Mouse (Mus musculus) kidney, adult 2 months (tissue): ENCODE measurements around the gene Ranbp3l. TPM values are rescaled to one million over a fixed set of nuclear protein-coding genes. Genes with fewer than 3 reads are reported as not detected.

ENCODE experiments used
- DNase-seq: peaks from one replicate; pipeline ENCODE4 v3.0.0; 2021
- H3K27ac ChIP-seq: fragments of 200-500 bp; 2 replicates; pipeline ENCODE4 v1.5.1; 2012; ENCODE audit warnings: low read depth, low read length, control low read depth, inconsistent platforms; ENCODE audit not compliant: insufficient read depth
- H3K27me3 ChIP-seq: fragments of 200-500 bp; replicated peaks from 2 replicates; pipeline ENCODE4 v1.6.1; 2012; ENCODE audit warnings: mild to moderate bottlenecking, moderate library complexity, low read length, inconsistent platforms; ENCODE audit not compliant: control insufficient read depth, insufficient read depth
- H3K36me3 ChIP-seq: fragments of 200-500 bp; 2 replicates; pipeline ENCODE4 v1.6.1; 2012; ENCODE audit warnings: mild to moderate bottlenecking, moderate library complexity, low read length, inconsistent platforms; ENCODE audit not compliant: control insufficient read depth, insufficient read depth
- H3K4me1 ChIP-seq: fragments of 200-500 bp; 2 replicates; pipeline ENCODE4 v1.6.1; 2011; ENCODE audit warnings: low read length; ENCODE audit not compliant: control insufficient read depth, insufficient read depth
- H3K4me3 ChIP-seq: fragments of 200-500 bp; 2 replicates; pipeline ENCODE4 v1.5.1; 2011; ENCODE audit warnings: mild to moderate bottlenecking, low read depth, low read length, control low read depth; ENCODE audit not compliant: insufficient read depth
- CTCF ChIP-seq: fragments of 200-500 bp; conservative IDR thresholded peaks from 2 replicates; pipeline ENCODE4 v1.5.1; 2011; ENCODE audit warnings: low read depth, mild to moderate bottlenecking, control low read depth, low read length, moderate library complexity, mixed read lengths; ENCODE audit not compliant: insufficient read depth, insufficient read length
- POLR2A ChIP-seq: fragments of 200-500 bp; IDR thresholded peaks from one replicate; pipeline ENCODE4 v1.6.1; 2011; ENCODE audit warnings: low read depth, low read length, control low read depth
- WGBS: fragments of 180-500 bp; shearing (Covaris S2); methylation state at CpG from one replicate; pipeline ENCODE4 v1.1.7; 2018; 5-methylcytosine and 5-hydroxymethylcytosine counted together
- polyA plus RNA-seq: library from polyadenylated mRNA; depleted of rRNA; stranded (reverse); fragments of >200 nt; gene quantifications from 2 replicates; pipeline ENCODE4 v1.2.3, GENCODE M21; 2012

Ranbp3l gene
- polyA plus RNA-seq, 1 experiment: 26.1 TPM

- H3K4me1 ChIP-seq: peaks cover 5% of the 10 kb centered on the region
- TF ChIP-seq POLR2A (no peak), CTCF (no peak)
- peaks cover 1% of the 10 kb centered on the region for H3K36me3 ChIP-seq
- no peak overlapping the region for H3K4me3 ChIP-seq
- 93% methylated on average over 17 of the region's 17 CpGs for WGBS
- H3K27me3 ChIP-seq: no peaks in the 10 kb centered on the region
- no peak overlapping the region for H3K27ac ChIP-seq
- DNase-seq: no peak
Measured at GRCm38 (mm10) chr15:9087895-9088682, 120.3 kb downstream of the Ranbp3l start.

- Histone ChIP-seq H3K4me3 (no peak overlapping the region), H3K36me3 (peaks cover 3% of the 10 kb centered on the region), H3K27me3 (no peaks in the 10 kb centered on the region), H3K27ac (no peak overlapping the region), H3K4me1 (peaks cover 5% of the 10 kb centered on the region)
- 71% methylated on average over 8 of the region's 8 CpGs for WGBS
- DNase-seq: no peak
- TF ChIP-seq CTCF: no peak
- TF ChIP-seq POLR2A: no peak
Measured at GRCm38 (mm10) chr15:9088683-9089072, 120.9 kb downstream of the Ranbp3l start.

- TF ChIP-seq POLR2A (no peak), CTCF (no peak)
Measured at GRCm38 (mm10) chr15:9089136-9089720, 121.5 kb downstream of the Ranbp3l start.

GRCm38 (mm10) chr15:9090662-9091061, 122.9 kb downstream of the Ranbp3l start:
- Histone ChIP-seq H3K27me3 (no peaks in the 10 kb centered on the region), H3K27ac (no peak overlapping the region), H3K36me3 (peaks cover 3% of the 10 kb centered on the region), H3K4me1 (no peaks in the 10 kb centered on the region), H3K4me3 (no peak overlapping the region)
- TF ChIP-seq CTCF (no peak), POLR2A (no peak)
- WGBS: 93% methylated on average over 5 of the region's 5 CpGs
- no peak for DNase-seq

More at GRCm38 (mm10) chr15:9089136-9089720, 121.5 kb downstream of the Ranbp3l start:
- Histone ChIP-seq H3K4me1 (peaks cover 5% of the 10 kb centered on the region), H3K27ac (no peak overlapping the region), H3K4me3 (no peak overlapping the region), H3K27me3 (no peaks in the 10 kb centered on the region), H3K36me3 (peaks cover 3% of the 10 kb centered on the region)
- 11% methylated on average over 2 of the region's 2 CpGs for WGBS
- DNase-seq: no peak

GRCm38 (mm10) chr15:9093598-9094365, 126.0 kb downstream of the Ranbp3l start:
- H3K4me3 ChIP-seq: no peak overlapping the region

GRCm38 (mm10) chr15:9094366-9094750, 126.6 kb downstream of the Ranbp3l start:
- no peaks in the 10 kb centered on the region for H3K4me1 ChIP-seq
- 48% methylated on average over 13 of the region's 13 CpGs for WGBS
- H3K4me3 ChIP-seq: no peak overlapping the region
- no peak for TF ChIP-seq CTCF
- no peak for TF ChIP-seq POLR2A
- DNase-seq: no peak
- H3K27ac ChIP-seq: no peak overlapping the region
- peaks cover 3% of the 10 kb centered on the region; the same call in 1 of the 2 replicates for H3K36me3 ChIP-seq
- H3K27me3 ChIP-seq: no peaks in the 10 kb centered on the region

More at GRCm38 (mm10) chr15:9093598-9094365, 126.0 kb downstream of the Ranbp3l start:
- DNase-seq: no peak
- Histone ChIP-seq H3K36me3 (peaks cover 3% of the 10 kb centered on the region; the same call in 1 of the 2 replicates), H3K27ac (no peak overlapping the region), H3K4me1 (no peaks in the 10 kb centered on the region), H3K27me3 (no peaks in the 10 kb centered on the region)
- TF ChIP-seq POLR2A (no peak), CTCF (no peak)
- 79% methylated on average over 11 of the region's 11 CpGs for WGBS

GRCm38 (mm10) chr15:9096865-9097264, 129.1 kb downstream of the Ranbp3l start:
- no peaks in the 10 kb centered on the region for H3K4me1 ChIP-seq
- H3K27me3 ChIP-seq: no peaks in the 10 kb centered on the region
- peaks cover 3% of the 10 kb centered on the region; the same call in 1 of the 2 replicates for H3K36me3 ChIP-seq
- DNase-seq: no peak
- H3K27ac ChIP-seq: no peak overlapping the region
- H3K4me3 ChIP-seq: no peak overlapping the region
- TF ChIP-seq CTCF (no peak), POLR2A (no peak)
- 86% methylated on average over 4 of the region's 4 CpGs for WGBS
